Mouse (Mus musculus): ENCODE measurements at regions not wholly inside any gene's neighbourhood (a gene's known extent, or its start where the extent isn't known, plus 50 kb on each side); places are given as distances from the start of the nearest gene placed in this dataset.

DNA sequence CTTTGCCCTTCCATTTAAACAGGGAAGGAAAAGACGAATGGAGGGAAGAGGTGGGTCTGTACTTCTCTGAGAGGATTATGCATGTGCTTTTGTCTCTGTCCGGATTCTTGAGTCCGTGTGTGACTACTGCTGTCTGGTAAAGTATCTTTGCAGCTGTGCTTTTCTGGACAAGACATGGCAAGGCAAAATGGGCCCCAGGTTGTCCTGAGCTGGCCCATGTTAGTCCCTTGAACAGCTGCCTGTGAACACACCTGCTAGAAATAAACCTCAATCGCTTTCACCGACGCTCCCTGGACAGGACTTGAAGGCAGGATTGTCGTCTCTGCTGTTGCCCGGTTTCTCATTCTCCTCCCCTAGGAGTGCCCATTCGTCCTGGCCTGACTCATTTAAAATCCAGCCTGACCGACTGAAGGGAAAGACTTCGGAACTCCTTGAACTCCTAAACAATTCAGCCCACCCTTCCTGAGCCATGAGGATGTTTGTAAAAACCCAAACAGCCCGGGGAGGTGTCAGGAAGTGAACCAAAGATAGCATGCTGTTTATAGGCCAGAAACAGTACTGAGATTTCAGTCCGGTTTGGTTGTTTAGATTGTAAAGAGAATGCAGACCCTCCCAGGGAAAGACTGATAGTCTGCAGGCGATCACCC lies 281.7 kb downstream of the Qk start:
- TF ChIP-seq EP300 (IDR thresholded peaks at IDR 0.05; ENCODE audit: low read depth): no peak
- TF ChIP-seq CTCF (IDR thresholded peaks at IDR 0.05; ENCODE audit: low read depth): no peak
